Mouse (Mus musculus): ENCODE data around the gene Erh.

Erh gene

DNA sequence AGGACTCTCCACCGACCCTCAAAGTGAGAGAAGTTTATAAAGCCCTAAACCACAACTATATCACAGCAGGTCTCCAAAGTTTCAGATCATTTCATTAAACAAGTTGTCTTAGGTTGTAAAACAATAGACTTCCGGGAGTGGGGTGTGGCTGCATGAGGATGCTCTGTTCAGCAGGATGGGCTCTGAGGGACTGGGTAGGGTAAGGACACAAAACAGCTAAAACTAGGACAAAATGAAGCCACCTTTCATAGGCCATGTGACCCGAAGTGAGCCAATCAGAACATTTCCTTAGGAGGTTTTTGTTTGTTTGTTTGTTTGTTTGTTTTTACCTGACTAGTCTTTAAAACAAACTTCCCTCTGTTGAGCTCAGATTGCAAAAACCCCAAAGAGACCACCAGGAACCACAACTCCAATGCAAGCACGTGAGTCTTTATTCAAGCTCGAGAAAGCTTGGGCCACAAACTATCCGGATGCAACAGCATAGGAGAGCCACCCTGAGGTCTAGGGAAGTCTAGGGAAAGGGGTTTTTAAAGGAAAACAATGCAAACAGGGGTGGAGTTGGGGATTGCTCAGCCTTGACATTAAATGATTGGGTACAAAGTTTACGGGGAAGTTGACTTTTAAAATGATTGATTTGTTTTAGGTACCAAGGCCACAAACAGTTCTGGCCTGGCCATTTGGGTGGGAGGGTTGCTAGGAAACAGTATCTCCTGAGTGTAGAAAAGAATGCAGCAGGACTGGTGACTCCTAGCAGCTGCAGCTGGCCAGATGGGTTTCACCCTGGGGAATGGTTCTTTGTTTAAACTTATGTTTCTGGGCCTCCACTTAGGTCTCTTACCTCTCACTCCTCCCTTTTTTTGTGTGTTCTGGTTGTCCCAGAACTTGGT is 28.5 kb downstream of the Erh start:
- DNase-seq: no peak

DNA sequence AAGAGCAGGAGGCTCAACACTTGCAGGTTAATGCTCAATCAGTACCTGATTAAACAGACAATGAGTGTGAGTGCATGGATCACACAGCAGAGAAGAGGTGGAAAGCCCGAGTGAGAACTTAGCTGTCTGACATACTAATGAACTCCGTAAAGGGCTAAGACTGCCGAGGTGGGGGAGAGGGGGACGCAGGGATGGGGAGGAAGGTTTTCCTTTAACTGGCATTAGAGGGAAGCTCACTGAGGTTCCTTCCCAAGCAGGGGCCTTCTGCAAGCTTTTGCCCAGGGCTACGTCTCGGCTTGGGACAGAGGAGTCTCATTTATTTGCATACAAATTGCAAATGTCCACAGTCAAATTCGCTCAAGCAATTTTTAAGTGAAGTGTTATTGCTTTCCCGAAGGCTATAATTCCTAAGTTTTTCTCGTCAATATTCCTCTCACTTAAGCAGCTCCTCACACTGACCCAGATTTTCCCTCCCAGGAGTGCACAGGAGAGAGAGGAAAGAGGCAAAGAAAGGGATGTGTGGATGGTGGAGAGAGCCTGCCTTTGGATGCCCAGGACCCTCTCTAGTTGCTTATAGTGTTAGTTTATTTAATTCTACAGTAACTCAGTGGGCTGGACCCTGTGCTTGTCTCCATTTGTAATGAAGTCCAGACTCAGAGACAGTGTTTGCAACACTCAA is 31.9 kb downstream of the Erh start:
- no peak for DNase-seq

DNA sequence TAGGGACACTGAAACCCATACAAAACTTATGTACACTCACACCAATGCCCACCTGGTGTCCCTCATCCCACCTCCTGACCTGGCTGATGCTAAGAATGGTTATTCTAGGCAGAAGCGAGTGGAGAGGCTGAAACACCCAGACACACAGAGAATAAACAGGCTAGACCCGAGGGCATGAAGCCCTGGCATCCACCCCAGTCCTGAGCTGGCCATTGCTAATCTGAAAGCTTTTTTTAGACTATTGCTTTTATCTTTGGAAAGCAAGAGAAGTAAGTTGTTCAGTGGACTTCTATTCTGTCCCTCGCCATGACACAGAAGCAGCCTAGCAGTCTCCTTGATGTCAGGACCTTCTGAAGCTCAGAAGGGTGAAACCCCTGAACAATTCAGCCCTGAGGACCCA is 34.2 kb downstream of the Erh start:
- no peak for DNase-seq

DNA sequence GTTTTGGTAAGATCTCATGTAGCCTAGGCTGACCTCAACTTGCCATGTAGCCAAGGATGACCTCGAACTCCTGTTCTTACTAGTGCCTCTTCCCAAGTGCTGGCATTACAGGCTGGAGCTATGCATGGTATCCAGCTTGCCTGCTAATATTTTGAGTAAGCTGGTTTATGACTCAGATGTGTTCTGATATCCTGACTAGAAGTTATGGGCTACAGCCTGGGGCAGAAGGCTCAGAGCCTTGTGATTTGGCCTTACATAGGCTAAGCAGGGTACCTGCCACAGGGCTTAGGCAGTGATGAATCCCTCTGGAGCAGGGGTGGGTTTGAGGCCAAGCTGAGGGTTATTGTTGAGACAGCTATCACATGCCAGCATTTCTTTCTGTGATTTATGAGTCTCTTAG is 35.6 kb downstream of the Erh start:
- DNase-seq: no peak

DNA sequence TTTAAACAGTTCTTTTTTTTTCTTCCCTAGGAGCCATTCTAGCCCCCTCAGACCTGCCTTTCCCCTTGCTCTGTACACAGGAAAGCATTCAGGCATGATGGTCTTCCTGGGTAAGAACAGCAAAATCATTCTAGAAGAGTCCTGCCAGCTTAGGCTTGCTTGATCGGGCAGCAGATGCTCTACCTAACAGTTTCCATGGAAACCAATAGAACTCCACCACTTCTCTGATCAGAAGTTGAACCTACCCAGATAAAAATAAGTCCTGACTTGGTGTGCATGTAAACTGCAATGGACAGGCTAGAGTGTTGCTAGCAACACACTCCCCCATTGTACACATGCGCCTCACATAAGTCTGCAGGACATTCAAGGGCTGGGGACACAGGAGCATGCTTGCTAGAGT is 39.9 kb downstream of the Erh start:
- no peak for DNase-seq

DNA sequence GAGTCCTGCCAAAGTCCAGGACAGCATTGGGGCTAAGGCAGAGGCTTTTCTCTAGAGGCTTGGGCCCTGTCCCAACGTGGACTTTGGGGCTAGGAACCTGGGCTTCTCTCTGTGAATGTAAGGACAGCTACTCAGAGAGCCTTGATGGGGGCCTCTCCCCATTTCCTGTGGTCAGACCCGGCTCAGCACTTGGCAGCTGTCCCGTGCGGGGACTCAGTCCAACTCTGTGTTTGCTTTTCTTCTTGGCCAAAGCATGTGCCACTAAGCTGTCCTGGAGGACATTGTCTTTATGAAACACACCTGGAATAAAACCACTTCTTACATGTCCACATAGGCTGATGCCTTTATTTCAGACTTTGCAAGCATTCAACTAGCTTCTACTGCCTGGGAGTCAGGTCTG is 40.6 kb downstream of the Erh start:
- DNase-seq: peak in 1 of 2 experiments; percentile 50

DNA sequence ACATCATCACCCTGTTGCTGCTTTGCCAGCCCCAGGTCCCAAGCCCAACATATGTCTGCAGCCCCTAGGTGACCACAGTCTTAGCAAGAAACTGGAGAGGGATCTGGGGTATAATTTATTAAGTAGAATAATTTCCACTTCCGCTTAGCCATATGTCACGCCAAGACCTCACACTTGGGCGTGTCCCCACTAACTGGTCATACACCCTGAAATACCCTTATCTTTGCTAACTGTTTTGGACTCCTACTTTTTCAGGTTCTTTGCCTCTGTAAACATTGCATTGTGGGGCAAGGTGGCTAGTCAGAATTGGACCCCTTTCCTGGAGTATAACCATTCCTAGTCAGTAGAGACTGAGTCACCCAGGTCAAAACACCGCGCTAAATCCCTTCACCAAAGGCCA is 41.7 kb downstream of the Erh start:
- no peak for DNase-seq

DNA sequence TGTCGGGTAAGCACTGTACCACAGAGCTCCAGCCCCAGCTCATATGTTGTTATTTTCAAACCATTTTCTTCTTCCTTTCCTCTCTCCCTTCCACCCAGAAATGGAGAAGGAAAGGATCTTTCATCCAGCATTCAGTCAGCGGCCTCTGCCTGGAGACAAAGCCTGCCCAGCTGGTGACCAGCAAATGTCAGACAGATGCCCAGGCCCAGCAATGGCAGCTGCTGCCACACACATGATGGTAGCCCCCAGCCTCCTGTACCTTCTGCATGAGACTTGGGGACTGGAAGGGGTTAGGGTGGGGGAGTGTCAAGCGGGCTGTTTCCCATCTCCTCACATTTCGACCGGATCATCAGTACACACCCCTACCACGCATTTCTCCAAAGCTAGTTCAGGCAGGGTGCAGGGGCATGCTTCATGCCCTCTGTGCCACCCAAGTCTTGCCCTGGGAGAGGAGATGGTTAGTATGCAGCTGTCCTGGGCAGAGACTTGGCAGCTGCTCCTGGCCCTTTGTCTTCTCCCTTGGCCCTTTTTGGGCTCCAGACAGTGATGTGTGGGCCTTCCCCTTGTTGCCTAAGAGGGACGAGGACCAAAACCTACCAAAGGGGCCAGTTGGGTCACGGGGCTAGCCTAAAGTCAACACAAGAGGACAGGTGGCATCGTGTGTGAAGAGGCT is 42.4 kb downstream of the Erh start:
- DNase-seq: no peak

DNA sequence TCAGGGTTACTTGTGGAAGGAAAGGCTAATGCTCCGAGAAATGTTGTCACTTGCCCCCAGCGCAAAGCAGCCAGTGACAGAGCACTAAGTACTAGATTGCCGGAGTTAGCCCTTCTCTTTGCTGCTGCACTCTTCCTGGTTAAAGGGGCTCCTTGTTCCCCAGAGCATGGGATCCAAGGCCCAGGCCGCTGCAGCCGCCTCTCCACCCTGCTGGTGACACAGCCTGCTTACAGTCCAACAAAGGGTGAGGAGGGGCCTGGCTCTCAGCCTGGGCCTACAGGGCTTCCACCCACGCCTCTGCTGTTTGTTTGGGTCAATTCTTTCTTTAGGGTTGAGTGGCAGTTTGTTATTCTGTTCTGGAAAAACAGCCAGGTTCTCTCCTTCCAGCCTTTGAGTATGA is 45.4 kb downstream of the Erh start:
- peak; percentile 30 to 48 for DNase-seq

DNA sequence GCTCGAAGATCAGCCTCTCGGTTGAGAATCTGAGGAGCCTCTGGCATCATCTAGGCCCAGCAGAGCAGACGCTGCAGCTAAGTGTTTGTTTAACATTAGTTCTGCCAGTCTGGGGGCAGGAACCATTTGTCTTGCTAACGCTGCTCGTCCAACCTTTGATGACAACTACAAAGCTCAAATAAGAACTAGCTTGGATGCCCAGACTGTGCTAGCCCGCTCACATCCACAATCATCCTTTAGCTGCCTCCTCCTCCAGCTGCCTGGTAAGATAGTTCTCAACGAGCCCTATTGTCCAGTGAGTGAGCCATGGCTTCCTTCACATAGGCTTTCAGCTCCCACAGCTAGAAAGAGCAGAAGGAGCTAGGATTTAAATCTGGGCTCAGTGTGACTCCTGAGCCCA is 45.9 kb downstream of the Erh start:
- no peak for DNase-seq

DNA sequence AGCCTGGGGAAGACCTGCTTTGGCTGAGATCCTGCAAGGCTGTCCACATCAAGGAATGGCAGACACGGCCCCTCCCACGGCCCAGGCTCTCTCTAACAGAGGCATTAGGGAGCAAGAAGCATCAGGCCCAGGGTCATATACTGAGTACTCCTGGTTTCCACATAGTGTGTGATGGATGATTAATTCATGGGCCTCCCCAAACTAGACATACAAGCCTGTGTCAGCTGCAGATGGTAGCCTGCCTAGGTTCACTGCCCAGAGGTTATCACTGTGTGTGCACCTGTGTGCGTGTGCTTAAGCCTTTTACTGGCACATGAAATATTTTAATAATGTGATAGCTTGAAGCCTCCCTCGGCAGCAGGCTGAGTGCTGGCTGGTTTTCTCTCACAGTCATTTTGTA is 48.2 kb downstream of the Erh start:
- no peak for DNase-seq

DNA sequence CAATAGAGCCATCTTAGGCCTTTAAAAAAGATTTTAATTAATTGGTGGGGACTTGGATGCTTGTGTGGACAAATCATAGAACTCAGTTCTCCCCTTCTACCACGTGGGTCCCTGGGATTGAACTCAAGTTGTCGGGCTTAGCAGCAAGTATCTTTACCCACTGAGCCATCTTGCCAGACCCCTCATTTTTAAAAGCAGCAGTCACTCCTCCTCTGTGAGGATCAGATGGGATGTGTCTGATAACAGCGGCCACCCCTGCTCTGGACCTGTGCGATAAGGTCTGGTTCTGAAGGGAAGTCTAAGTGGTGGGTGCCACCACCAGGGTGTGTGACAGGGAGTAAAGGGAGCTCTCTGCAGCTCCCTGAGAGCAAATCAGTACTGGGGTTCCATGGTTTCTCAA is 48.6 kb downstream of the Erh start:
- no peak for DNase-seq

DNA sequence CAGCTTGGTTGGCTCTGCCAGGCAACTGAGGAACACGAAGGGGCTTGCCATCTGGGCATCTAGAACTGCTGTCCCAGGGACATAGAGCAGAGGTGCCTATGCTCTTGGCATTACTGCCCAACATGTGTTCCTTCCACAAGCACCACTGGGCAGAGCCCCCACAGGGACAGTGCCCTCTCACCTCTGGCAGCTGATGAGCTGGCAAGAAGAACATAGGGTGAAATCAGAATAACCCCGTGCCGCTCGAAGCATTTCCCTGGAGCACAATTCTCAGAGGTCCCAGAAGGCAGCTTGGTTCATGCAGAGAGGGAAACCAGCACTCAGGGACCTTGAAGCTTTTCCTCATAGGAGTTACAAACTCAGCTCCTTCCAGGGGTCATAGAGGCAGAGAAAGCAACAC is 49.4 kb downstream of the Erh start:
- no peak for DNase-seq

DNA sequence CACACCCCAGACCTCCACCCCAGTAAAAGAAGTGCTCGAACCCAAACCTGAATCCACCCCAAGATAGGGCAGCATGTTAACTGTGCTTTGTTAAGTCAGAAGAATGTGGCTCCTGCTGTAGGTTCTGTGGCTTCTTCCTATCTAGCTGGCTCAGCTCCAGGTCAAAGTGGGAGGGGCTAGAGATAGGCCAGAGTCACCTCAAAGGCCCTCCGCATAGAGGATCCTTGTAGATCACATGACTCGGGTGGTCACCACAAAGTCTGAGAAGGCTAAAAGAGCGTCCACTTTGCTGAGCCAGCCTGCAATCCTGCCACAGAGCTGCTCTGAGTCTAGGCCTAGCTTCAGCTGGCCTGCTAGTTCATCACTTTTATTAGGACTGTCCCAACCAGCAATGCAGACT is 50.0 kb downstream of the Erh start:
- no peak for DNase-seq

DNA sequence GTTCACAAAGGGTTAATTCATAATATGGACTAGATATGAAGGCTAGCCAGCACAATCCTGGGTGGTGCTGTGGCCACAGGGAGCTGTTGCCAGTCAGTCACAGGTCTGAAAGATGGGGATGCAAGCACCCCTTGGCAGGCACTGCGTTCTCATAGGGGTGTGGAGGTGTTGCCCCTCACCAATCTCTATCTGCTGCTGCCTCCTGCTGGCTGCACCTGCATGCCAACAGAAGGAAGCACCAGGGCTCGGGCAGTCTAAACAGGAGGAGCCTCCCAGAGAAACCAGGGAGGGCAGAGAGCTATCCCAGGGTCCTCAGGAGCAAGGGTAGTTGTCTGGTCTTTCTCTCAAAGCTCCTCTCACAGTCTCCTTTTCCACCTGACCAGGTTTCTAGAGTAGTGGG is 59.2 kb downstream of the Erh start:
- DNase-seq: peak in 1 of 2 experiments; percentile 44
